Mouse (Mus musculus) liver, embryonic 14.5 days (tissue): ENCODE results near the gene Ywhag.

Source experiments
- CTCF ChIP-seq: IDR thresholded peaks from 2 replicates; pipeline ENCODE4 v1.5.1; 2016; ENCODE audit warnings: antibody characterized with exemption, low read depth, control low read depth
- EP300 ChIP-seq: IDR thresholded peaks from 2 replicates; pipeline ENCODE4 v1.6.1; 2016; ENCODE audit warnings: antibody characterized with exemption, low read depth

- no peak for TF ChIP-seq CTCF
- TF ChIP-seq EP300, result no peak
Measured at GRCm38 (mm10) chr5:135959911-135960310, 25.5 kb upstream of the Ywhag start.
